Mouse (Mus musculus) MEL (cell line): ENCODE measurements around the gene Olfr56.
"Not testable (repeated sequence)": the region's sequence is repeated elsewhere in the genome, so short reads cannot be mapped to it uniquely, and the experiment has no call there.

Source experiments
- BHLHE40 ChIP-seq: IDR thresholded peaks from 2 replicates; pipeline ENCODE4 v1.6.1; 2012; ENCODE audit warnings: low read depth, mild to moderate bottlenecking, inconsistent platforms, low read length, improper control_type of control experiment, borderline replicate concordance
- CHD1 ChIP-seq: IDR thresholded peaks from 2 replicates; pipeline ENCODE4 v1.6.1; 2012; ENCODE audit warnings: low read depth, mild to moderate bottlenecking, inconsistent platforms, low read length, improper control_type of control experiment
- EP300 ChIP-seq, 2 experiments: IDR thresholded peaks; 2 replicates each; pipeline ENCODE4 v1.6.1; 2011; ENCODE audit warnings: improper control_type of control experiment in 2 of 2, low read length in 2 of 2, low read depth in 1 of 2, mild to moderate bottlenecking in 1 of 2
- HCFC1 ChIP-seq: IDR thresholded peaks from 2 replicates; pipeline ENCODE4 v1.6.1; 2012; ENCODE audit warnings: low read depth, mild to moderate bottlenecking, inconsistent platforms, low read length, improper control_type of control experiment, moderate library complexity
- MAFK ChIP-seq: IDR thresholded peaks from 2 replicates; pipeline ENCODE4 v1.6.1; 2011; ENCODE audit warnings: low read depth, mild to moderate bottlenecking, low read length, improper control_type of control experiment, borderline replicate concordance
- POLR2A ChIP-seq, 2 experiments: IDR thresholded peaks; 2 replicates each; pipeline ENCODE4 v1.6.1; 2011 to 2012; ENCODE audit warnings: low read length in 2 of 2, mild to moderate bottlenecking in 2 of 2, control low read depth in 1 of 2, improper control_type of control experiment in 1 of 2, low read depth in 1 of 2, moderate library complexity in 1 of 2; ENCODE audit not compliant: control insufficient read depth in 1 of 2, insufficient read depth in 1 of 2, poor library complexity in 1 of 2
- RAD21 ChIP-seq: IDR thresholded peaks from 2 replicates; pipeline ENCODE4 v1.6.1; 2011; ENCODE audit warnings: mild to moderate bottlenecking, low read depth, low read length, improper control_type of control experiment
- TBP ChIP-seq: IDR thresholded peaks from 2 replicates; pipeline ENCODE4 v1.8.0; 2011; ENCODE audit warnings: low read depth, low read length, improper control_type of control experiment
- TCF12 ChIP-seq: IDR thresholded peaks from 2 replicates; pipeline ENCODE4 v1.6.1; 2014; ENCODE audit warnings: low read depth, mild to moderate bottlenecking, inconsistent platforms, low read length, improper control_type of control experiment, moderate library complexity
- USF2 ChIP-seq, 2 experiments: IDR thresholded peaks; 2 replicates each; pipeline ENCODE4 v1.6.1; 2011 to 2012; ENCODE audit warnings: improper control_type of control experiment in 2 of 2, low read length in 2 of 2, borderline replicate concordance in 1 of 2, inconsistent platforms in 1 of 2, low read depth in 1 of 2, mild to moderate bottlenecking in 1 of 2; ENCODE audit not compliant: insufficient read depth in 1 of 2
- ZMIZ1 ChIP-seq: IDR thresholded peaks from 2 replicates; pipeline ENCODE4 v1.6.1; 2012; ENCODE audit warnings: low read depth, mild to moderate bottlenecking, inconsistent platforms, low read length, improper control_type of control experiment, moderate library complexity

DNA sequence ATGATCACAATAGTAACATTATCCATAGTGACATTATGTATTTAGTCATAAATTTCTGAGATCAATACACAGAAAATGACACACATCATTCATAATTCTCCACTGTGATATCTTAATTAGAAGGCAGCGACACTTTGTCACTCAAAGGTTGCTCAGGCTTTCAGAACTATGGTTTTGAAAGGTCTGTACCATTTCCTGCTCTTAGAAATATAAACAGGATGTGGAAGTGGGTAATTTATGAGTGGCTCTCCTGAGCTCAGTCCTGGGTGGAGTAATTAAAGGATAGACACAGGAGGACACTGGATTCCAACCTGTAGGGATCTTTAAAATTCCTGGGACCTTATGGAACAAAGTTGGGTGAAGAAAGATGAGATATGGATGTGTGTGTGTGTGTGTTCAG, 45.3 kb upstream of the Olfr56 start:
- not testable (repeated sequence) for TF ChIP-seq USF2 (IDR thresholded peaks at IDR 0.05; ENCODE audit: borderline replicate concordance in 1 of 2, insufficient read depth in 1 of 2, low read depth in 1 of 2, low read length in 2 of 2); TCF12; TBP; ZMIZ1; RAD21; HCFC1; BHLHE40; POLR2A (IDR thresholded peaks at IDR 0.05; ENCODE audit: control insufficient read depth in 1 of 2, insufficient read depth in 1 of 2, low read depth in 1 of 2, low read length in 2 of 2, poor library complexity in 1 of 2); CHD1; MAFK; EP300 (IDR thresholded peaks at IDR 0.05; ENCODE audit: low read depth in 1 of 2, low read length in 2 of 2)
